Mouse (Mus musculus): ENCODE results near the gene Tacc2.
"Not testable (repeated sequence)": the region's sequence is repeated elsewhere in the genome, so short reads cannot be mapped to it uniquely, and the experiment has no call there.

Tacc2 gene

DNA sequence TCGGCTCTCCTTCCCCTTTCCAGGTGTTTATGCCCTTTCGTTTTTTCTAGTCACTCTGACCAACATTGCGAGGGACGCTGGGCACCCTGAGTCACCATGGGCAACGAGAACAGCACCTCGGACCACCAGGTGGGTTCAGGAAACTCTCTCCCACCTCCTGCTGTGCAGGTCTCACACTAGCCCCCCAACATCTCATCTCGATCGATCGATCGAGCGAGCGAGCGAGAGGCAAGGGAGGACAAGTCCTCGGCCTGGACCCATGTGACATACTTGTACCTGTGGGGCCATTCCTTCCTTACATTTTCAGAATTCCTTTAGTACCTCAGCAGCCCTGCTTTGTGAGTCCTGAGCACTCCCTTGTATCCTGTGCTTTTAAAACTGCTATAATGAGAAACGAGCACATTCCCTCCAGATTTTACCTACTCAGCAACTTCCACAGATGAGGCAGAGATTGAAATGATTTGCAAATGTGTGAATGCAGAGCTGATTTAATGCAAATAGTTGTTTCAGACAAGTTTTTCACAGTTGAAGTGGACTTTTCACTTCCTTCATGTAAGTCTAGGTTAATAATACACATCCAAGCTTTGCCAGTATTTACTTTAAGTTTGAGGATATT is at the start of gene Tacc2:
TSS of gene Tacc2 (plus strand) at position 51 of the 616 bp plus-strand sequence.
- DNase-seq (ENCODE audit: low read depth in 1 of 2, low spot score in 2 of 2): no peak

DNA sequence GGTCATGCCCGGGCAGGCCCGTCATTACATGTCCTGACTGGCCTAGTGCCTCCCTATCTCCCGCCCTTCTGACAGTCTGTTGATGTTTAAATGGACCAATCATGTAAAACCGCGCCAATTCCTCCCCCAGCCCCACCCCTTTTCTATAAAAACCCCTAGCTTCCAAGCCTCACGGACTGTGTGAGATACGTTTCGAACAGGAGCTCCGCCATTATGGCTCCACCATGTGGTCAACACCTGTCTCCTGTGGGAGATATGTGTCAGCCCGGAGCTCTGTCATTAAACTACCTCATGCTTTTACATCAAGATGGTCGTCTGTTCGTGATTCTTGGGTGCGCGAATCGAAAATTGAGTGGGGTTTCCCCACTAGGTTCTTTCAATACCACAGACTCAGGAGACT is 46.1 kb upstream of the Tacc2 start:
- not testable (repeated sequence) for DNase-seq (ENCODE audit: low read depth in 1 of 2, low spot score in 2 of 2)

DNA sequence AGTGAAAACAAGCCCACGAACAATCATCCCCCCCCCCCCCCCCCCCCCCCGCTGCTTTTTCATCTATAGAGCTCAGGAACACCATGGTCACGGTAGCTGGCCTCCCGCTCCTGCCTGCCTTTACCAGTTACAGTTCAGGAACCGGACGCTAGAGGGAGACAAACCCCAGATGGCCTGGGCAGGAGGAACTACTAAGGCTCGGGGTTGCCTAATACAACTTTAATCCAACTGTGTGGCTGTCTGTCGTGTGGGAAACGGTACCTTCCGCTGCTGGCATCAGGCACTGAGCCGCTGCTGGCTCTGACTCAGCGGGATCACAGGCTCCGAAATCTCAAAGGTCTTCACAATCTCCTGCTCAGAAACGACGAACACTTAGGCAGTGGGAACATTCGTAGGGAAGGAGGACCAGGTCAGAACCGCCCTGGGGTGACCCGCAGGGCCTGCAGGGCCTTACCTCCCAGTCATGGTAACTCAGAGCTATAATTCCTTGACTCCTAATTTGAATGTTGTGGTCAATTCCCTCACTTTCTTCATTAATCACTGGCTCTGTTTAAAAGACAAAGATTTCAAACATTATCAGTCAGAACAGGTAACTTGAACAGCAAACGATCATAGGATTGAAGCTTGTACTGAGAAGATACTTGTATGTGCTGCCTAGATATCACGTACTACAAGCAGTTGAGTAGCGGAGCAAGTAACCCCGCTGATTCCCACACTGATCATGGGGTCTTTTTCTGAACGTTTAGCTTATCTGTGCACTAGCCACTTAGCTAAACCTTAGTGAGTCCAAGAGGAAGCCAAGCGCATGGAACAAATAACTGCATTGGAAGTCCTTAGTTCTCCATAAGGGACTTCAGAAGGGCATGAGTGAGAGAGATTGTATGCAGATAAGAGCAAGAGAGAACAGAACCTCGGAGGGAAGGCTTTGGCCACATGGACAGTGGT is 43.6 kb upstream of the Tacc2 start:
- DNase-seq (ENCODE audit: low read depth in 1 of 2, low spot score in 2 of 2): peak; percentile 76 to 83

DNA sequence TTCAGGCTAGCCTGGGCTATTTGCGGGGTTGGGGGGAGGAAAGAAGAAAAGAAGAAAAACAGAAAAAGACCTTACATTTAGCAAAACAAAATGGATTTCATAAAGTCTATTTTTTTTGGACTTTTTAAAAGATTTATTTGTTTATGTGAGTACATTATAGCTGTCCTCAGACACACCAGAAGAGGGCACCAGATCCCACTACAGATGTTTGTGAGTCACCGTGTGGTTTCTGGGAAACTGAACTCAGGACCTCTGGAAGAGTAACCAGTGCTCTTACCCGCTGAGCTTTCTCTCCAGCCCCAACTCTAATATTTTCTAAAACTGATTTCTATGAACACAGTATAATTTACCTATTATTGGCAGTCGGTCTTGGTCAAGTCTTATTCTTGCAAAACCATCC is 42.1 kb upstream of the Tacc2 start:
- DNase-seq (ENCODE audit: low read depth in 1 of 2, low spot score in 2 of 2): no peak

DNA sequence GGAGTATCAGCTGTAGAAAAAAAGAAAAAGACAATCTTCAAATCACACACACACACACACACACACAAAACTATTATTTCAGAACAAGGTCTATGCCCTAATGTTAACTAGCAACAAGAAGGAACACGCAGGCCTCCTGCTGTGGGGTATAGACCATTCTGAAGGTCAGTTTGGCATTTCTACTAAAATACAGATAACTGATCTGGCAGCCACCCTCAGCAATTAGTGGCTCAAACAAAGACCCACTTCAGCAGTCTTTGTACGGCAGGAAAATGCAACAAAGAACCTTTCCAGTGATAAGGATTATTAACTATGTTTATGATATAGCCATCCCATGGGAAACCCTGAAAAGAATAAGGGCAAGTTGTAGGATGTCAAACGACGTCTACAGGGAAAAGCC is 40.2 kb upstream of the Tacc2 start:
- no peak for DNase-seq (ENCODE audit: low read depth in 1 of 2, low spot score in 2 of 2)

DNA sequence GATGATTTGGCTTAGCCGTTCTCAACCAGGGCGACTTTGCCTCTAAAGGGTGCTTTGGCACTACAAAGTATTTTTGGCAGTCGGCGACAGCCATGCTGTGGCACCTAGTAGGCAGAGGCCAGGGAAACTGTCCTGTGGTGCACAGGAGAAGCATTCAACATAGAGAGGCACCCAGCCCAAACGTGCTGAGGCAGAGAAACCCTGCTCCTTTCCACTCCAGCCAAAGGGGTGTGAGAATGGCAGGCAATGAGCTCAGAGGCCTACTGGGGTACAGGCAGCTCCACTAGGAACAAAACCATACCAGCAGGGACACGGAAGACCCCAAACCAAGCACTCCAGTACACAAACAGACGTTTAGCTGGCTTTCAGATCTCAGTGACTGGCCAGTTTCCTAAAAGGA is 37.1 kb upstream of the Tacc2 start:
- DNase-seq (ENCODE audit: low read depth in 1 of 2, low spot score in 2 of 2): no peak

DNA sequence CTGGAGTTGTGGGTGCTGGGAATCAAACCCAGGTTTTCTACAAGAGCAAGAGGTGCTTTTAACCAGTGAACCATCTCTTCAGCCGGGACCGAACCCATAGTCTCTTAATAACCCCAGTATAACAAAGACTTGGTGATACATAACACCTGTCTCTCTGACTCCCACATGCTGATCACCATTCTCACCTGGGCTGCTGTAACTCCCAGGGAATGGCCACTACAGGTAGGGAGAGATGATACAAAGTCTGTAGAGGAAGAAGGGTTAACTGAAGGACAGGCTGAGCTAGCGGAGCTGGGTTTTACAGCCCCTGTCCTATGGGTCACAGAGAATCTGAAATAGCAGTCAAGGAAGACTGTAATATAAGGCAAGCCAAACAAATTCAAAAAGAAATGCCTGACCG is 34.1 kb upstream of the Tacc2 start:
- DNase-seq (ENCODE audit: low read depth in 1 of 2, low spot score in 2 of 2): no peak

DNA sequence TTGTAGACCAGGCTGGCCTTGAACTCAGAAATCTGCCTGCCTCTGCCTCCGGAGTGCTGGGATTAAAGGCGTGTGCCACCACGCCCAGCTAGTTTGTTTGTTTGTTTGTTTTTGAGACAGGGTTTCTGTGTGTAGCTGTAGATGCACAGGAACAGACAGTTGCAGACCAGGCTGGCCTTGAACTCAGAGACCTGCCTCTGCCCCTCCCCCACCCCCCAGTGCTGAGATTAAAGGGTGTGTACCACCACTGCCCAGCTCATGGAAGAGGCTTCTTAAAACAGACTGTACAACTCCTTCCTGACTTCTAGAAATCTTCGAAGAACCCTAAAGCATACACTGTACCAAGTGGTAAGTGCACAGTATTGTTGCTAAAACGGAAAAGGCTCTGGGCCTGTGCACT is 31.8 kb upstream of the Tacc2 start:
- DNase-seq (ENCODE audit: low read depth in 1 of 2, low spot score in 2 of 2): no peak

DNA sequence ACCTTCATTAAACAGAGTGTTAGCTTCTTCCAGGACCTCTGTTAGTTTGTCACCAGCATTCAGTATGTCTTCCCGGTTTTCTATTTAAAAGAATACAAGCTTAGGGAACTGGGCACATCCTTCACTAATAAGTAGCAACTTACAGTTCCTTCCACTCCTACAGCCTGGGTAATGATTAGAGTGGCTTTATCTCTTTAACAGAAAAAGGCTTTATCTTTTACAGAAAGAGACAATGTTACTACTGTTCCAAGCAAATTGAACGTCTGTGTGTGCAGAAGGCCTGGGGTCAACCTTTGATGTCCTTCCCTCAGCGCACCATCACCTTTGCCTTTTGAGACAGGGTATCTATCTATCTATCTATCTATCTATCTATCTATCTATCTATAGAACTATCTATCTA is 31.3 kb upstream of the Tacc2 start:
- DNase-seq (ENCODE audit: low read depth in 1 of 2, low spot score in 2 of 2): no peak

DNA sequence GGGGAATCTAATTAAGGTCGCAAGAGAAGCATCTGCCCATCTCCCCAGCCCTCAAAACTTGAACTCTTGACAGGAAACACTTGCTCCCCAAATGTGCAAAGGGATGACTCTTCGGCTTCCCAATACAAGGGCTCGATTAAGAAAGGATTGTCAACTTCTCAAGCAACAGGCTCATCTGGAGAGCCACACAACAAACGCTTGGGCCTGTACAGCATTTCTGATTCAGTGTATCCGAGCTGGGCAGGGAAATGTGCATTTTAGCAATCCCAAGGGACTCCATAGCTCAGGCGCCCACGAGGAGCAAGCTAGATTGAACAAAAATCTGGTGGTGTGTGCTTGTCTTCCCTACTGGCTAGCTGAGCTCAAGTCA is 30.8 kb upstream of the Tacc2 start:
- no peak for DNase-seq (ENCODE audit: low read depth in 1 of 2, low spot score in 2 of 2)

DNA sequence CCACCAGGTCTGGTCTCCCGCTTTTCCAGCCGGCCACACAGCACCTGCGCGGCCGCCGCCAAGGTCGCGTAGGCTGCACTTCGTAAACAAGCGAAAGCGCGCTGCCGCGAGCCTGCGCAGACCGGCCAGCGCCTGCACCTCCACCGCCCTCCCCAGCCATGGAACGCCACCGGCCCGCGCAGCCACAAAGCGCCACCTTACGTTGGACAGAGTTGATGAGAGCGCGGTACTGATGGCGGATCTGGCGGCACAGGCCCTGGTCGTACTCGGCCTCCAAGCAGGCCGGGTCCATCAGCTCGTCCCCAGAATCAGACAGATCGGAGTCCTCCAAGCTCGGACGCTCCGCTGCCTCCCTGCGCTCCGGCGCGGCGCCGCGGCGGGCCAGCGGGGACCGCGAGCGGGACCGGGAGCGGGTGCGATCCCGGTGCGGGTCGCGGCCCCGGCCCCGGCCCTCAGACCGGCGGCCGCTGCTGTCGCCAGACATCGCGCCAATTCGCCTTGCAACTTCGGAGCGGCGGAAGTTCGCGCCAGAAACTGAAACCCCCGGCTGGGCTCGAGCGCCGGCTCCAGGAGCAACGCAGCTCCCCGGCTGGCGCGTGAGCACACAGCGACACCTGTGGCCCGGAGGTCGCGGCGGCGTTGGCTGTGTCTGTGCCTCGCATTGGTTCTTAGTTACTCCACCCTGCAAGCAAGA is 30.3 kb upstream of the Tacc2 start:
- peak; percentile 66 to 84 for DNase-seq (ENCODE audit: low read depth in 1 of 2, low spot score in 2 of 2)

DNA sequence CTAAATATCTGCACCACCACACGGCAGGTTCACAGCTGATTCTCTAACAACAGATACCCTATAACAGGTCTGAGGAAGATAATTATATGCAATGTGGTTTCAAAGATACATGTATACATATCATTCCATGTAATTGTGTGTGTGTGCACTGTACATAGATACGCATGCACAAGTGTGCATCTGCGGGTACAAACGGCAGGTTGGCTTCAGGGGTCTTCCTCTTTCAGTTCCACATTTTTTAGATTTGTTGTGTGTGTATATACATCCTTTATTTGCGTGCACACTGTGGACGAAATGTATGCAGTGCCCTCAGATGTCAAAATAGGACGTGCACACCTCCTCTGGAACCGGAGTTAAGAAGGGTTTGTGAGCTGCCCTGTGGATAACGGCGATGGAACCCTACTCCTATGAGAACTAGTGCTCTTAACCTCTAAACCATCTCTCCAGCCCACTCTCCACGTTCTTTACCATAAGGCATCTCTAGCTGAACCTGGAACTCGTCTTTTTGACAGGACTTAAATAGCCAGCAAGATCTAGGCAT is 29.5 kb upstream of the Tacc2 start:
- no peak for DNase-seq (ENCODE audit: low read depth in 1 of 2, low spot score in 2 of 2)

DNA sequence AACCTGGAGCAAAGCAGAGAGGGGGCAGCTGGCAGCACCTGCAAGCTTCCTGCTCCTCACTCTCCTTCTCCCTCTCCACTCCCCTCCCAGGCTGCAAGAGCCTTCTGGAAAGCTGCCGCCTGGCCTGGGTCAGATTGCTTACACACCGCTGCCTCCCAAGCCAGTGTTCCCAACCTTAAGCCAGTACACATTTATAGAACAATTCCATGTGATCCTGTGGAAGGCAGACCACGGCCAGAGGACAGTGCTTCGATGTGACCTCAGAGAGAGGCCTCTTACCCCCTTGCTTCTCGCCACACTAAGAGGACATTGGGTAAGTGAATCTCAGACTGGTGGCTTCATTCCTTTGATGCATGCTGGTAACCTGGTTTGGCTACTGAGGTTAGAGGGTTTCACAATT is 24.5 kb upstream of the Tacc2 start:
- no peak for DNase-seq (ENCODE audit: low read depth in 1 of 2, low spot score in 2 of 2)

DNA sequence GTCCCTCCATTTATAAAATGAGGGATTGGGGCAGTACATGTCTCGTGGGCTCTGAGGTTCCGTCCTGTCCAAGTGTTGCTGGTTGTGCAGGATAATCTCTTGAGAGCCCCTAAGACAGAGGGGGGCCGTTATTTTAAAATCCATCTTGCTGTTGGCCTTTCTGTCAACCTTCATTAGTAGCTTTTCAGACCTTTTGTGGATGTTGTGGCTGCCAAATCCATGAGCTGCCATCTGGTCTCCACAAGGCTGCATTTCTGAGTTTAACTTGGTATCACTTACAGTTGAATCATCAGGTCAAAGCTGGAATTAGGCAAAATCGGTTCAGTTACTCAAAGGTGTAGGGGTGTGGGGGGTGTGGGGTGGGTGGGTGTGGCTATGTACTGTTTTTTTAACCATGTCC is 23.9 kb upstream of the Tacc2 start:
- DNase-seq (ENCODE audit: low read depth in 1 of 2, low spot score in 2 of 2): no peak

DNA sequence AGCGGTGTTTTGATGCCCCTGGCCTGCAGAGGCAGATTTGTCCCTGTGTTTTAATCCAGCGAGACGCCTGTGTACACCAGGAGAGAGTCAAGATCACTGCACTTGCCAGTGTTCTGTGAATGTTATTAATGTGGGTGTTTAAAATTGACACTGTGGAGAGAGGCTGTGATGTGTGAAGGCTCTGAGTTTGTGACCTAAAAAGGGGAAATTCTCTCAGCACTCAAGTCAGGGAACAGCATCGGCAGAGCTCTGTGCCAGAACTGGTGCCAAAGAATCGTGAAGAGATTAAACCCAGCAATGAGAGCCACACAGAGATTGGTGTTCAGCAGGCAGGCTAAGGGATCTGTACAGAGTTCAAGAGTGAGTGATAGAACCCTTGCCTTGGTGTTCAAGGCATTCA is 21.6 kb upstream of the Tacc2 start:
- no peak for DNase-seq (ENCODE audit: low read depth in 1 of 2, low spot score in 2 of 2)

DNA sequence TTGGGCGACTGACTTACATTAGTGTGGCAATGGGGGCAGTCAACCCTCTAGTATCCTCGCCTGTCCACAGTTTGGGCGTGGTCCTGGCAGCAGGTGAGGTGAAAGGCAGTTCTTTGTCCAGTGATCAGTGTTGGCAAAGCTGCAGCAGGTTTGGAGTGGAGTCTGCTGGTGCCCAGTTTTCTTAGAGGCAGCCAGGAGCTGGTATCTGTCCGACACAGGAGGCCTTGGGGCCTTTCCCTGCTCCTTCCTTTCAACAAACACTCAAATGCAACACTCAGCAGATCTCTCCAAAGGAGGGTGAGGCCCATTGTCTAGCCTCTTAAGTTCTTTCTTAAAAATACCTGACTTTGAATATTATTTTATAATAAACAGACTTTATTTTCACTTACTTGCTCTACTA is 18.6 kb upstream of the Tacc2 start:
- DNase-seq (ENCODE audit: low read depth in 1 of 2, low spot score in 2 of 2): no peak

DNA sequence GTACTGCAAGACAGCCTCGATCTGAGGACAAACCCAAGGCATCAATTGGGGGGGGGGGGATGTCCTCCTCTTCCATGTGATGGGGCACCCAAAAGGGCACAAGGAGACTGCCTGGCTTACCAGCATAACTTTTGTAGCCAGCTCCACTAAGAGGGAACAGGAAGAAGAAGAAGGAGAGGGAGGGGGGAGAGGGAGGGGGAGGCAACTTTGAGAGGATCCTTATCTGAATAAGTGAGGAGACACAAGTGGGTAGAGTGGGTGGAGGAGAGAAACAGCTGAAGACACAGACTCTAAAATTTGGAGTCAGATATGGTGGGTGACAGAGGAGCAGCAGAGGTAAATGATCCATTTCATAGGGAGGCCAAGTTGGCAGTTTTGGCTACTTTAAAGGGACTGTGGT is 16.3 kb upstream of the Tacc2 start:
- no peak for DNase-seq (ENCODE audit: low read depth in 1 of 2, low spot score in 2 of 2)

DNA sequence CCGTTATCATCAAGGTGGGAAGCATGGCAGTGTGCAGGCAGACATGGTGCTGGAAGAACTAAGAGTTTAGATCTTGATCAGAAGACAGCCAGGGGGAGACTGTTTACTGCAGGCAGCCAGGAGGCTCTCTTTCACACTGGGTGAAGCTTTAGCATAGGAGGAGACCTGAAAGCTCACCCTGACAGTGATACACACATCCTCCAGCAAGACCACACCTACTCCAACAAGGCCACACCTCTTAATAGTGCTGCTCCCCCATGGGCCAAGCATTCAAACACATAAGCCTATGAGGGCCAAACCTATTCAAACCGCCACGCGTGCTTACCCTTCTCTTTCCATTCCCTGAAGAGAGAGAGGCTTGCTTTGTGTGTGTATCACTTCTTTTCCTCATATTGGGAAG is 14.0 kb upstream of the Tacc2 start:
- DNase-seq (ENCODE audit: low read depth in 1 of 2, low spot score in 2 of 2): no peak

DNA sequence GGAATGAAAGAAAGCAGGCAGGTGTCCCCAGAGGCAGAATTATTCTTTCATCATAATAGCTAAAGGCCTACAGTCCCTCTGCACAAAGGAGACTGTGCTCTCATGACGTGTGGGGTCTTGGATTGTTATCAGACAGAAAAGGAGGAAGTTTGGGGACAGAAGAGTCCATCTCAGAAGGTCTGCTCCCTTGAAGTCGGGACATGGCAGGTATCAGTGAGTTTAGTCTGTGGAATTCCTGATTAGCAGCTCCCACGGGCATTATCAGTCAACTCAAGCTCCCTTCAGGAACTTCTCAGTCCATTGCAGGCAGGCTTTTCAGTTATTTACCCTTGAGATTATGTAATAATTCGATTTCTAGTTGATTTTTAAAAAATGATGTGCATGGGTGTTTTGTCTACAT is 13.4 kb upstream of the Tacc2 start:
- DNase-seq (ENCODE audit: low read depth in 1 of 2, low spot score in 2 of 2): no peak

DNA sequence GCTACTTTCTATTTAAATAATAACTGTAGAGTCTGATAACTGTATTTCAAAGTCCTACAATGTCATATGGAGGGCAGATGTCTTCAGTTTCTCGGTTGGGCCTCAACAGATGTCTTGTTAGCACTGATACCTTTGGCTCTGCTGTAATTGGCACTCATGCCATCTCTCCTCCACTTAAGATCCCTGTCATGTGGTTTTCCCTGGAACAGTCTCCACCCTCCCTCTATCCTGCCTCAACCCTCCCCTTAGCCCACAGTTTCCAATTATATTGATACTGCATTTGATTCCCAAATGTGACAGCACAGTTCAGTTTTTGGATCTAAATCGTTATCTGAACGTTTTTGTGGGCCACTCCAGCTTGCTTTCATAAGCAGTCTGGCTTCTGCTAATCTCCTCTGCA is 12.6 kb upstream of the Tacc2 start:
- no peak for DNase-seq (ENCODE audit: low read depth in 1 of 2, low spot score in 2 of 2)

DNA sequence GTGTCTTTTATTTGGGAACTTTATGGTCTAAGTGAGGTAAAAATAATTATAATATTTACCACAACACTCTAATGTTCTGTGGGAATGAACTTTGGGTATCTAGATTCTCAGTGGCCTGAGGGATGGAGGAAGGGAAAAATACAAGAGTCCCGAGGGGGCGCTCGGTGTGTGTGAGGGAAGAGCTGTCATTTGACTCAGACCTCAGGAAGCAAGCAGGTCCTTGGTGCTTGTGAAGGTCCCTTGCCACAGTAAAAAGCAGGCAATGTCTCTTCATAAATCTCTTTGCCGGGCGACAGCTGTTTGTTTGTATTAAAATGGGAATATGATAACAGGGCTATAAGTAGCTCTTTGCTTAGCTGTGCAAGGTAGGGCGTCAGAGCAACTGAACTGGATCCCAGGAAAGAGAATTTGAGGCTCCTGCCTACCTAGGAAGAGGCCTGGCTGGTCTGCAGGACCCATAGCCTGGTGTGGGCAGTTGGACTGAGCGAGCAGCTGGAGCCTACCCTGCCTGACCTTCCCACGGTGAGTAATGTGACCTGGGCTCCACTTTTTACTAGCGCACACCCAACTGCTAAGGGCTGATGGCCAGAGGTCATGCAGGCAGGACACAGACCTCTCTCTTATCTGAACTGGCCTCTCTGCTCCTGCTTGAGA is 8.3 kb upstream of the Tacc2 start:
- DNase-seq (ENCODE audit: low read depth in 1 of 2, low spot score in 2 of 2): no peak

All from monocyte, adult 2 months (primary cell).